Mouse (Mus musculus) regulatory T cell (primary cell): ENCODE results near the gene Vezt.

Experiments used
- in situ Hi-C: fragments of 300-600 bp; cut with MboI, MseI; formaldehyde crosslinking; loops from one replicate; pipeline ENCODE4 v1.15.1; 2025; ENCODE audit warnings: high pct_unique_total_duplicates

Gene Vezt

DNA sequence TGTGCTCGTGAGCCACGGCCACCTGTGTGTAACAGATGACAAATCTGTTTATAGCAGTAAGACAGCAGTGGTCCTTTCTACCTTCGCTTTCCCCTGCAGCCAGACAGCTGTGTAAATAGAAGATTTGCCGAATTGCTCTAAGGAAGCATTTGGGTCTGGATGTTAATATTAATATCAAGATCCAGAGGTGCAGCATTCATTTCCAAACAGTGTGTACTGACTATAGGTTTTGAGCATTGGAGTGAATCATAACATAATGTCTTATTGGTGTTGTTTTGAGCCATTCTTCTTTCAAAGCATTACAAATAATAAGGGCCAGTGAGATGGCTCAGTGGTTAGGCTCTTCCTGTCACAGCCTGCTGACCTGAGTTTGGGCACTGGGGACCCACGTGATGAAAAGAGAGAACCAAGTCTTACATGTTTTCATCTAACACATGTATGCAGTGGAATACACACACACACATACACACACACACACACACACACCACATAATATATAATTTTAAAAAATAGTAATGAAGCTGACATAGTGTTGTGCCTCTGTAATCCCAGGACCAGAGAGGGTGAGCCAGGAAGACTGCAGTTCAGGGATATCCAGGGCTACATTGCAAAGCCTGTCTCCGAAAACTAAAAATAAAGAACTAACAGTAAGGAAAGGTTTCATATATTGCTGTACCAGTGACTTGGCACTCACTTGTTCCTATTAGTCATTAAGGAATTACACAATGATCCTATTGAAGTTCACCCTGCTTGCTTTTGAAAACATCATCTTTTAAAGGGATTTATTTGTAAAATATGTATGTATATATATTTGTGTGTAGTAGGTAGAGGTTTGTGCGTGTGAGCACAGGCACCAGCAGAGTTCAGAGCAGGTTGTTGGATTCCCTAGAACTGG is 3.0 kb upstream of the Vezt start:
- in situ Hi-C loops, result no loop called here

DNA sequence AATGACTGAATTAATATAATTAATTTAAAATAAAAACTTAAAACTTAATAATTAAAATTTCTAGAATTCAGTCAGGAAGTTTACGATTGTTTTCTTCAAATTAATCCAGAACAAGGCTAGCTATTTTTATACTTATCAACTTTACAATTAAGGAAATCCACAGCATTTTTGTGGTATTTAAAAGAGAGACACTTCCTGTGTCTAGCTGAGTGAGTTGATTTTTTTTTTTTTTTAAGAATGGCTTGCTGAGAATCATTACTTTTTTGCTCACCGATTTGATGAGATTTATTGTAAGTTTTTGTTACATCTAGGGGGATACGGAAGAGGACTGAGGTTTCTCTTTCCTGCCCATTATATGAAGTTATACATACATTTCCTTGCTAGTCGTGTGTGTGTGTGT is 2.0 kb upstream of the Vezt start:
- in situ Hi-C loops, result no loop called here

DNA sequence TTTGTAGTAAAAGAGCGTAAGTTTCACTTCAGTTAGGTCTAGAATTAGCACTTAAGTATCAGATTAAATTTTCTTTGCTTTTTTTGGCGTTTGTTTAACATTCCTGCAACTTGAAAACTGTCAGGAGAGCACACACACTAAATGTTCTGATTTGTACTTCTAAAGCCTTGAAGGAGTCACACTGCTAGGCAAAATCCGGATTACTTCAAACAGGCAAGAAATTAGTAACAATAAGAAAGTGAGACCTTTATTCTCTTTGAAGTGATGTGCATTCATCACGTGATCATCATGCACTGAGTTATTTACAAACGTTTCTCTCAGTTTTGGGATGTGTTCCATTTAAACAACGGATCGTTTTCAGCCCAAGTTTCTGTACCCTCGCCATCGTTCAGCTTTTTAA is 1.6 kb upstream of the Vezt start:
- in situ Hi-C loops, result no loop called here

DNA sequence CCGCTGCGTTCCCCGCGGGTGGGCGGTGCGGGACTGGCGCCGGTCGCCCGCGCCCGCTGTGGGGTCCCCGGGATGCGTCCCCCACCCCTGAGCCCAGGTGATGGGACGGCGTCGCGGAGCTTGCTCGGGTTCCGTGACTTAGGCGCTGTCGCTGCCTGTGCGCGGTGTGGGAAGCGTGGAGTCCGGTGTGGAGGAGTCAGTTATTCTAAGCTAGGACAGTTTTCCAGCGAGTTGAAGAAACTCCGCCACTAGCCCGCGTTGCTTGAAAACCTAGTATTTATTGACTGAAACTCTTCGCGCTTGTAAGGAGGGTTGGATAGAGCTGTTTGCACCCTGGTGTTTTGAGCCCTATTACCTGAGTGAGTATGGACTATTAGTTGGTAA is 750 bp upstream of the Vezt start:
- in situ Hi-C loops, result no loop called here

DNA sequence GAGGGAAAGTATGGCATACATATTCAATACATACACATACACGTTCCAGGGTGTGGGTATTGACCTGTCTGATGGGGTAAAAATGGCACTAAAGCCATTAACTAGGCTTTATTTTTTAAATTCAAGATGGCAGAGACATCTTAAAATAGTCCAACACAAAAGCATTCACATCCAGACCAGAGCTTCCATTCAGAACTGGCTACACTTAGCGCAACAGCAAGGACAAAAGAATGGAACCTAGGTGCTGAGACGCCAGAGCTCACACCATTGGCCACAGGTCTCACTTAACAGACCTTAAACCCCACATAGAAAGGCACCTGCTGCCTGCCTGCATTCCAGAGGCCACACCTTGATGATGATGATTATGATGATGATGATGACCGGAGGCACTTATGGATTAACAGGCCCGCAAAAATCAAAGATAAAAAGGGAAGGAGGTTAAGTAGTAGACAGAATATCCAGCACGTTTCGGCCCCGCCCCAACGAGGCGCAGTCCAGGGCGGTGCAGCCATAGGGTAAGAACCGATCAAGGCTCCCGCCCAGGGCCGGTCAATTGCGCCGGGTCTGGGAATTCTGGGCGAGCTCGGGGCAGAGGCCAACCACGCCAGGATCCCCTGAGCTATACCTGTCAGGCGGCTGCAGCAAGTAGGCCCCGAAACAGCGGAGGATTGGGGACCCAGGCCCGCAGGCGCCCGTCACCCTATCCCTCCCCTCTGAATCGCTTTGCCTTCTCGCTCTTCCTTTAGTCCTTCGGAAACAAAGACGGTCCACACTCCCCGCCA is 550 bp downstream of the Vezt start:
- in situ Hi-C loops, result no loop called here

DNA sequence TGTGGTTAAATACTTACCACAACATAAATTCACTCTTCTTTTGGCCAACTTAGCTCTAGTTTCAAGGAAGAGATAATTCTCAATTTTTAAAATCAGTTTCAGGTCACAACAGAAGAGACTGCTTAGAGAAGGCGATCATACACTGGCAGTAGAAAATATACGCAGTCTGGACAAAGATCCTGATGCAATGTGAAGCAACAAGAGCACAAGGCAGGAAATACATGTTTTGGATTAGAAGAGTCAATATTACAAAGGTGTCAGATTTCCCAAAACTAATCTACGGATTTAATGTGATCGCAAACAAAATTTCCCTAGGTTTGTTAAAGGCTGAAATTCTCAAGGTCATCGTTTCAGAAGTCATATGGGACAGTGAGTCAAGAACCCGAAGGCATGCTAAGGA is 4.5 kb downstream of the Vezt start:
- in situ Hi-C loops, result no loop called here

DNA sequence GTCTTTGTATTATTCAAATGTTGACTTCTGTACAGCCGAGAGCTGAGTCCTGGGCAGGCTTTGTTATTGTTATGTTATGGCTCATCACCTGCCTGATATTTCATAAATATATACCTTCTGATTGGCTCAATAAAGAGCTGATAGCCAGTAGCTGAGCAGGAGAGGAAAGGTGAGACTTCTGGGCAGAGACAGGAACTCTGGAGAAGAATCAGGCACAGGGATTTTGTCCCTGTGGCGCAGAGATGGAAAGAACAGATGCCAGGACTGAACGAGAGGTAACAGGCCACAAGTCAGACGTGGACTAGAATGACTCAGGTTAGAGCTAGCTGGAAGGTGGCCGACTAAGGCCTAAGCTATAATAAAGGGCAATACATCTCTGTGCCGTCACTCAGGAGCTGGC is 7.1 kb downstream of the Vezt start:
- in situ Hi-C loops, result no loop called here

DNA sequence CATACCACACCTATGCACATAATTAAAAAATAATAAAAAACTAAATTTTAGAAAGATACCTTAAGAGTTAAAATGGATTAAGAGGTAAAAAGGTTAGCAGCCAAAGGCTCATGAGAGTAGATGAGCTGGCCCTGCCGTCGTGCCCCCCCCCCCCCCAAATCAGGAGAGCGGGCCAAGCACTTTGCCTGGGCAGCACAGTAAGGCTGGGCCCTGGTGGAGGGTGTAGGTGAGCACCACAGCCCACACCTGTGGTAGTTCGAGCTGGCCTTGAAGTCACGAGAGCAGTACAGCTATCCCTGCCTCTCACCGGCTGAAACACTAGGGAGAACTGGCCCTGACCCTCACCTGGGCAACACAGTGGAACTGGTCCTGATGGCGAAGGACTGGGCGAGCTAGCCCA is 10.5 kb downstream of the Vezt start:
- in situ Hi-C loops, result no loop called here

DNA sequence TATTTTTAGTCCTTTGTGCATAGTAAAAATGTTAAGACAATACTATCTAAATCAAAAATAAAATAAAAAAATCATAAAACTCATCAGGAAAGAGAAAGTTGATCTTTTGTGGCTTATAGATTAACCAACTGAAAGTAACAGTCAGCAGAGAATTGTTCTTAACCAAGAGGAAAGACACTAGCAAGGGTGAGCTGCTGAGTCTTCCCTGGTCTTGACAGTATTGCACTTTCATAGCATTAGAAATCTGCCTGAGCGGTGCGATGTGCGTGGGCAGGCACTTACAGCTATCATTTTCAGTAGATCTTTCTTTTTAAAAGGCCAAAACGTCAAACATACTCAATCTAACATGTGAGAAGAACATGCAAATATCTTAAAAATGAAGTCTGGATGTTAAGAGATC is 14.6 kb downstream of the Vezt start:
- in situ Hi-C loops, result no loop called here

DNA sequence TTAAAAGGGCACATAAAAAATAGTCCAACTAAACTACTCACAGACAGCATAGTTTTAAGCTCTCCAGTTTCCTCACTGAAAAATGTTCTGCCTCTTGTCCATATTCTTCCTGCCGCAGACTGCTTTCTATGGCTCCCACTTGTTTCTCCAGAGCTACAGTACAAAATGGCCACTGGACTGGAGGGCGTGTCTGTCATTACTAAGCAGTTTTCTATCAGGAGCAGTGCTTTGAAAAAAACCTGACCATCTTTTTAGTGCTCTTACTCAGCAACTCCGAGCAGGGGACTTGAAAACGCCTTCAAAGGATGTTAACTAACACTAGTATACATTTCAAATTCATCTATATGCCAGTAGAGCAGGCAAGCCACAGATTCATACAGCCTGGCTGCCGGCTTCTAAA is 15.0 kb downstream of the Vezt start:
- in situ Hi-C loops, result no loop called here

DNA sequence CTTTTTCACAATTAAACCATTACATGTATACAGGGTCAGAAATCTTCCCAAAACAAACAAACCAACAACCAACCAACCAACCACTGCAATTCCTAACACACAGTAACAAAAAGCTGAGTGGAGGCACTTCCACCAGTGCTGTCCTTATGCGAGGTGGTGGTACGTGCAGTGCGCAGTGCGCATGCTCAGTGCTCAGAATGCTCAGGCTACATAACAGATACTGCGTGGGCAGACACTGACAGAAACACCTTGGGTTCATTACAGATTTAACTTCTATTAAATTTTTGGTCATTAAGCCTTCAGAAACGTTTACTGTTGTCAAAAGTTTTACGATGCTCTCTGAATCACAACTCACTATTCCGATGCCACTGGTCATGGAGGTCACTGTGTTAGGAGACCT is 18.2 kb downstream of the Vezt start:
- in situ Hi-C loops, result no loop called here

DNA sequence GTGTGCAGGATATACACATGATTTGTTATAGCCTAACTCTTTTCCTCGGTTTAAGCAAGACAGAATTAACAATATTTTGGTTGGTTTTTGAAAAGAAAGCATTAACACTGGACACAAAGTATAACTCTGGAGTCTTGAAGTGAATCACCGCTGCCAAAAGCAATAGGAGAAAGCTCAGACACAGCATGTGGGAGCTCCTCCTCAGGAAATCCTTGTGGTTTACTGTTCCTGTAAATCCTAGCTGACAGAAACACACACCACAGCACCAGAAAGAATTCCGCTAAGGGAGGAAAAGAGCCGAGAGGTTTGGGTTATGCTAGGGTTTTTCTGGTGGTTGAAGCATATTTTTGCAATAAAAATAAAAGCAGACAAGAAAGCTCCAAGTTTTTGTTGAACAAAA is 21.4 kb downstream of the Vezt start:
- in situ Hi-C loops, result no loop called here

DNA sequence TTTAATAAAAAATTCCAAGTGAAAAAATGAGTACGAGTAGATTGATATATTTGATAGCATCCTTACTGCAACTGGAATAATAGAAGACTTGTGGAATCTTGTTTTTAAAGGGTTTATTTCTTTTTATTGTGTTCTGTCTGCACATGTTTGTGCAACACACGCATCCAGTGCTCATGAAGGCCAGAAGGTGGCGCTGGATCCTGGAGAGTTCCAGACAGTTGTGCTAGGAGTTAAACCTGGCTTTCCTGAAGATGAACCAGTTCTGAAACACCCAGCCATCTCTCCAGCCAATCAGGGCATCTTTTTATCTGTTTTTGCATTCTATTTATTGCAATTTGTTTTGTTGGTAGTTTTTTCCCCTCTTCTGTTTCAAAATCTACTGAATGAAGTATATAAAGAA is 22.4 kb downstream of the Vezt start:
- in situ Hi-C loops, result no loop called here

DNA sequence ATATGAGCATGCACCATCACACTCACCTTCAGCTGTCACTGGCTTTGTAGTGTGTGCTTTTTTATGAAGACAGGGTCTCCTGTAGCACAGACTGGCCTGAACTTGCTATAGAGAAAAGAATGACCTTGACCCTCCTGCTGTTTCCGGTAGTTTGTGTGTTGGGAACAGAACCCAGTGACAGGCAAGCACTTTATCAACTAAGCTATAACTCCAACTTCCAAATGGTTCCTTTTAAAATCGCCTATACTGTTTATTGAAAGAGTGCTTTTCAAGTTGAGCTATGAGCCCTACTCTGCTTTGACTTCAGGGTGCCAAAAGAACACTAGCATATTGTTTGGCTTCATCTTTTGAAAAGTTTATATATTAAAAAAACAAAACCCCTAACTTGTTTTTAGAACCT is 24.6 kb downstream of the Vezt start:
- in situ Hi-C loops, result no loop called here

DNA sequence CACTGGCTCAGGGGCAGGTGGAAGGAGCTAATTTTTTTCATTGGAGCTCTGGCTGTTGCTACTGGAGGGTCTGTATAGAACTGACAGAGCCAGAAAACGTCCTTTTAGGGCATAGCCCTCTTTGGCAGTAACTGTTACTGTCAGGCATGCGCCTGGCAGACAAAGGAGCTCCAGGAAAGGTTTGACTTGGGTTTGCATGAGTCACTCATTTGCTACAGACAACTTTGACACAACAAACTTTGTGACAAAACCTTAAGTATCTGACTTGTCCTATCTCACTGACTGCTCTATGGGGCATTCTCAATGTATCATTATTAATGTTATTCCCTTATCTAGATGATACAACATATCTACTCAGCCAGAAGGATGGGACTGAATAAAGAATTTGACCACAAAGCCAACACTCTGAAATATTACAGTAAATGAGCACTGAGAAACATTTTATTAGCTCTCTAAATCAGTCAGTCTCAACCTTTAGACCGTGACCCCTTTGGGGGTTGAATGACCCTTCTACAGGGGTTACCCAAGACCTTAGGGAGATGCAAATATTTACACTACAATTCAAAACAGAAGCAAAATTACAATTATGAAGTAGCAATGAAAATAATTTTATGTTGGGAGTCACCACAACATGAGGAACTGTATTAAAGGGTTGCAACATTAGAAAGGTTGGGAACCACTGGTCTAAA is 25.5 kb downstream of the Vezt start:
- in situ Hi-C loops, result loop anchor here (5.0 kb wide), 1 partner anchor 97 kb away; no protein-coding TSS in a partner anchor

DNA sequence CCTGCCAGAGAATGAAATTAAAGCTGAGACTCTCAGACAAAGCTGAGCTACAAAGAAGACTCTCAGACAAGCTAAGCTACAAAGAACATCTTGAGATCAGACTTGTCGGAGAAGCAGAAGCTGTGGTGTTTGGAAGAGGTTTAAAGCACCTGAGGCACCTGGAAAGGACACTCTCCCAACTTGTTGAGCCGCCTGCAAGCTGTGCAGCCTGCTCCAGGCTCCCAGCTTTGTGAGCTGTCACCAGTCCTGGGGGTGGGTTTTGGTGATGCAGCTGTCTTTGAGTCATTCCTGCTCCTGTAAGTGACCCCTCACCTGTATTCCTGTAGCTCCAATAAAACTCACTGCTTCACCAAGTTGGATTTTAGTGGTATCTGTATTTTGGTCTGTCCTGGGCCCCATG is 27.3 kb downstream of the Vezt start:
- in situ Hi-C loops, result loop anchor here (5.0 kb wide), 1 partner anchor 99 kb away; no protein-coding TSS in a partner anchor

DNA sequence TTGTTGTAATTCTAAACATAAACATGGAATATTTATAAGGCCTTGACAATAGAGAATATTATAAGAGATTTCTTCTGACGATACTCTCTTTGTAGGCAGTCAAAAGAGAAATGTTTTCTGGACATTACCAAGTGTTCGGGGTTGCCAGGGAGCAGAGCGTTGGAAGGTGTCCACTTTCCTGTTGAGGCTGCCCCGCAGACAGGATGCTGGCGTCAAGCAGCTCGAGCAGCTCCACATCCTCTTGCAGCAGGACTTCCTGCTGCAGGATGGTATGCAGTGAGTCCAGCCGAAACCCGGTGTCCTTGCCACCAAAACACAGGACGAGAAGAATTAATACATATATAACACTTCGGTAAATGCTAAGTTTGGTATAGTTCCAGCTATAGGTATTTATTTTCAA is 35.4 kb downstream of the Vezt start:
- in situ Hi-C loops, result no loop called here

DNA sequence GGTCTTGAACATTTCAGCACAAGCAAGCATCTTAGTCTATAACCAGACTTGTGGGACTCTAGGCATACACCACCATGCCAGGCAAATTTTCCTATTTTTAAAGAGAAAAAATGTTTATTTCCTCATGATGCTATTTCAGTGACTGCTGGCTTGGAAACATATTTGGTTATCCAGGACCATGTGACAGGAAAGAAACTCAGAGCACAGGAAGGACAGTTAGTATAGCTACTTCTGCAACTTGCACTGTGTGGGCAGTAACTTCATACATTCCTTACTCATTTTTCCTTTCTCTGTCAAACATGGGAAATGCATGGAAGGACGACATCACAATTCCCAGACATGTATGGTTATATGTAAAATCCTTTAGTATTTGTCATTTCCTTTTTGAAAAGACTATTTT is 36.3 kb downstream of the Vezt start:
- in situ Hi-C loops, result no loop called here

DNA sequence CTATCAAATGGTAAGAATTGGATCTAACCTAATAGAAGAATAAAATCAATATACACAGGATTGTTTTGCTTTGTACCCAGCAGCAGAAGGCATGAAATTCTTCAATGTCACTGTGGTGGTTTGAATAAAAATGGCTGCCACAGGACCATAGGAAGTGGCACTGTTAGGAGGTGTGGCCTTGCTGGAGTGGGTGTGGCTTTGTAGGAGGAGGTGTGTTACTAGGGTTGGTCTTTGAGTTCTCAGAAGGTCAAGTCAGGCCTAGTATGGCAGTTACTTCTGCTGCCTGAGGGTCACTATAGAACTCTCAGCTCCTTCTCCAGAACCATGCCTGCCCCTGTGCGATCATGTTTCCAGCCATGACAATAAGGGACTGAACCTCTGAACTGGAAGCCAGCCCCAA is 40.5 kb downstream of the Vezt start:
- in situ Hi-C loops, result no loop called here

DNA sequence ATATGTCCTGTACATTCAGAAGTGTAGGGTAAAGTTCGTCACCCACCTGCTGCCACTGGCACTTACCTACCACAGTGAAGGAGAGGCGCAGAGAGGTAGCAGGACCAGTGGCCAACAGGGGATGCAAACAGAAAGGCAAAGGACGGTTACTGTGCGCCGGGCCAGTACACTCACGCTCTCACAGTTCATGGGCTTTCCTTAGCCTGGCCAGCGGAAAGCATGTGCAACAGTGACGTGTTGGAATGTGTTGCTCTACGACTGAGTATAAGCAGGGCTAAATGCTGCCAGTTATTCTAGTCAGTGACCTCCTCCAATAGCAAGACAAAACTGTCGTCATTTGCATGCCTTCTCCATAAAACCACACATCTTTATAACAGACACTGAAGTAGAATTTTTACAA is 41.5 kb downstream of the Vezt start:
- in situ Hi-C loops, result no loop called here

DNA sequence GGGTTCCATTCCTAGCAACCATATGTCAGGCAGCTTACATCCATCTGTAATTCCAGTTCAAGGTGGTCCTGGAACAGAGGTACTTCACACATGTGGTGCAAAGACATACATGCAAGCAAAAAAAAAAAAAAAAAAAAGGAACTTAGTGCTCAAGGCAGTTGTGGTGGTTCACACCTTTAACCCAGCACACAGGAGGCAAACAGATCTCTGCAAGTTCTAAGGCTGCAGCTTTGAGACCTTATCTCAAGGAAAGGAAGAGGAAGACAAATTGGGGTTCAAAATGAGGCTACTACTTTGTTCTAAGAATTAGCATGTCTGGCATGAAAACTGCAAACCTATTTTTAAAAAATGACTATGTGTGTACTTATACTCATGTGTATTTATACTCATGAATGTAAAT is 50.3 kb downstream of the Vezt start:
- in situ Hi-C loops, result no loop called here

DNA sequence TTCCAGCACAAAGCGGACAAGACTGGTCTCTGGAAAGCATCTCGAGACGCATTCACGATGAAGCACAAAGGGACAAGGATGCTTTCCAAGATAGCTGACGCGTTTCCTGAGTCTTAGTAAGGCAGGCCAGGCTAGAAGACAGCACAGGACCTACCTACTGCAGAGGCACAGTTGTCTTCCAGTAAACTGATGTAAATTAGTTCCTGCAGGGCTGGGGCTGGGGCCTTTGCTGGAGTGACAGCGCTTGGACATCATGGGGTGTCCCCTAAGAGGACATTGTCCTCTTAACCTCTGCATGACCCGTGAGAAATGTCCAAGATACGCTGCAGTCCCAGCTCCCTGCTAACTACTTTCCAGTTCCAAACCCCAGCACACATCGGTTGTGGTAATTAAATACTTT is 66.3 kb downstream of the Vezt start:
- in situ Hi-C loops, result no loop called here

DNA sequence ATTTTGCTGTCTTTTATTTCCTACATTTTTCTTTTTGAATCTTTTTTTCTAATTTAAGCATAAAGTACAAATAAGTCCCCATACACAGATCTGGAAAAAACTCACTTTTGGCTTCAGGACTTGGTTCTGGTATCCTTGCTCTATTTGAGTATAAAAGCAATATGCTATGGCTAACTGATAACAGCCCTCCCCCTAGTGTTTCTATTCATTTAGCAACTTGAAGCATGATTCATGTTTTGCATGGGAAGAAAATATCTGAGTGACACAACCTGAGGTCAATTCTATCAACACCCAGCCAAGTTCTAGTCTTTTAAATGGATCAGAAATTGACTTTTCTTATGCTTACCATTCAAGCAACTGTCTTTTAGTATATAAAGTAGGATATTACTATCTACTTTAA is 68.1 kb downstream of the Vezt start:
- in situ Hi-C loops, result no loop called here
